Mouse (Mus musculus): ENCODE data around the gene Galnt9. TPM values are rescaled to one million over a fixed set of nuclear protein-coding genes. Genes with fewer than 3 reads are reported as not detected.

Gene Galnt9
- polyA plus RNA-seq, 1 experiment from 2014 or later: 8.4 TPM

- 15% methylated on average over 8 of the region's 8 CpGs for WGBS
- Histone ChIP-seq H3K27me3 (no peaks in the 10 kb centered on the region), H3K4me2 (replicated peaks) (no peak overlapping the region), H3K9me3 (0 out of 2 replicates have a peak, but pooled peaks cover 2% of the 10 kb centered on the region), H3K27ac (replicated peaks) (no peak overlapping the region), H3K4me1 (no peaks in the 10 kb centered on the region), H3K4me3 (no peak overlapping the region), H3K9ac (replicated peaks) (no peak overlapping the region), H3K36me3 (no peaks in the 10 kb centered on the region)
- ATAC-seq (ENCODE audit: low FRiP score, low read depth): no peak
Observed at GRCm38 (mm10) chr5:110558368-110558767, 14.2 kb downstream of the Galnt9 start.

GRCm38 (mm10) chr5:110559679-110560078, 15.5 kb downstream of the Galnt9 start:
- Histone ChIP-seq H3K9me3 (0 out of 2 replicates have a peak, but pooled peaks cover 2% of the 10 kb centered on the region), H3K36me3 (no peaks in the 10 kb centered on the region), H3K9ac (replicated peaks) (no peak overlapping the region), H3K27me3 (no peaks in the 10 kb centered on the region), H3K27ac (replicated peaks) (no peak overlapping the region), H3K4me2 (replicated peaks) (no peak overlapping the region), H3K4me1 (no peaks in the 10 kb centered on the region), H3K4me3 (no peak overlapping the region)
- 88% methylated on average over 8 of the region's 8 CpGs for WGBS
- no peak for ATAC-seq (ENCODE audit: low FRiP score, low read depth)

GRCm38 (mm10) chr5:110562741-110563326, 18.7 kb downstream of the Galnt9 start:
- Histone ChIP-seq H3K4me3 (no peak overlapping the region), H3K27ac (replicated peaks) (no peak overlapping the region), H3K36me3 (no peaks in the 10 kb centered on the region), H3K9me3 (0 out of 2 replicates have a peak, but pooled peaks cover 2% of the 10 kb centered on the region), H3K27me3 (no peaks in the 10 kb centered on the region), H3K4me2 (replicated peaks) (no peak overlapping the region), H3K4me1 (0 out of 2 replicates have a peak, but pooled peaks cover 4% of the 10 kb centered on the region), H3K9ac (replicated peaks) (no peak overlapping the region)
- WGBS: 87% methylated on average over 16 of the region's 16 CpGs
- no peak for ATAC-seq (ENCODE audit: low FRiP score, low read depth)

GRCm38 (mm10) chr5:110564986-110565644, 21.0 kb downstream of the Galnt9 start:
- Histone ChIP-seq H3K9me3 (0 out of 2 replicates have a peak, but pooled peaks cover 2% of the 10 kb centered on the region), H3K36me3 (no peaks in the 10 kb centered on the region), H3K4me1 (peaks cover 12% of the 10 kb centered on the region; the same call in 1 of the 2 replicates), H3K4me2 (replicated peaks) (no peak overlapping the region), H3K27me3 (no peaks in the 10 kb centered on the region), H3K27ac (replicated peaks) (no peak overlapping the region), H3K9ac (replicated peaks) (no peak overlapping the region), H3K4me3 (no peak overlapping the region)
- no peak for ATAC-seq (ENCODE audit: low FRiP score, low read depth)
- WGBS: 51% methylated on average over 4 of the region's 4 CpGs

GRCm38 (mm10) chr5:110567547-110567946, 23.4 kb downstream of the Galnt9 start:
- no peaks in the 10 kb centered on the region for H3K36me3 ChIP-seq
- H3K27me3 ChIP-seq: no peaks in the 10 kb centered on the region
- H3K27ac ChIP-seq (replicated peaks): no peak overlapping the region
- no peak overlapping the region for H3K9ac ChIP-seq (replicated peaks)
- no peak overlapping the region for H3K4me3 ChIP-seq
- no peak overlapping the region for H3K4me2 ChIP-seq (replicated peaks)
- no peaks in the 10 kb centered on the region for H3K9me3 ChIP-seq
- H3K4me1 ChIP-seq: peaks cover 15% of the 10 kb centered on the region; the same call in 1 of the 2 replicates
- 86% methylated on average over 2 of the region's 2 CpGs for WGBS
- no peak for ATAC-seq (ENCODE audit: low FRiP score, low read depth)

GRCm38 (mm10) chr5:110574888-110575287, 30.7 kb downstream of the Galnt9 start:
- Histone ChIP-seq H3K4me1 (0 out of 2 replicates have a peak, but pooled peaks cover 3% of the 10 kb centered on the region), H3K36me3 (no peaks in the 10 kb centered on the region), H3K9me3 (no peaks in the 10 kb centered on the region), H3K4me2 (replicated peaks) (no peak overlapping the region), H3K9ac (replicated peaks) (no peak overlapping the region), H3K4me3 (no peak overlapping the region), H3K27ac (replicated peaks) (no peak overlapping the region), H3K27me3 (no peaks in the 10 kb centered on the region; the same call in 1 of the 2 replicates)
- WGBS: 78% methylated on average over 6 of the region's 6 CpGs
- ATAC-seq (ENCODE audit: low FRiP score, low read depth): no peak

- no peaks in the 10 kb centered on the region for H3K9me3 ChIP-seq
- no peak overlapping the region for H3K4me3 ChIP-seq
- H3K4me2 ChIP-seq (replicated peaks): no peak overlapping the region
- H3K9ac ChIP-seq (replicated peaks): no peak overlapping the region
- H3K36me3 ChIP-seq: no peaks in the 10 kb centered on the region
- no peak overlapping the region for H3K27ac ChIP-seq (replicated peaks)
- peaks cover 4% of the 10 kb centered on the region; the same call in 1 of the 2 replicates for H3K4me1 ChIP-seq
- WGBS: 90% methylated on average over 4 of the region's 4 CpGs
- peaks cover 5% of the 10 kb centered on the region; the same call in 1 of the 2 replicates for H3K27me3 ChIP-seq
- no peak for ATAC-seq (ENCODE audit: low FRiP score, low read depth)
Observed at GRCm38 (mm10) chr5:110579296-110579695, 35.1 kb downstream of the Galnt9 start.

GRCm38 (mm10) chr5:110580569-110581239, 36.5 kb downstream of the Galnt9 start:
- Histone ChIP-seq H3K27me3 (peaks cover 5% of the 10 kb centered on the region; the same call in 1 of the 2 replicates), H3K36me3 (no peaks in the 10 kb centered on the region), H3K4me2 (replicated peaks) (no peak overlapping the region), H3K4me1 (peaks cover 4% of the 10 kb centered on the region; the same call in 1 of the 2 replicates), H3K9me3 (no peaks in the 10 kb centered on the region), H3K27ac (replicated peaks) (peak overlapping the region; percentile 46; the same call in 1 of the 2 replicates), H3K9ac (replicated peaks) (no peak overlapping the region), H3K4me3 (no peak overlapping the region)
- WGBS: 67% methylated on average over 19 of the region's 19 CpGs
- peak; percentile 62; the same call in 1 of the 2 replicates for ATAC-seq (ENCODE audit: low FRiP score, low read depth)

GRCm38 (mm10) chr5:110582647-110583538, 38.7 kb downstream of the Galnt9 start:
- Histone ChIP-seq H3K27me3 (peaks cover 5% of the 10 kb centered on the region; the same call in 1 of the 2 replicates), H3K36me3 (no peaks in the 10 kb centered on the region), H3K9me3 (no peaks in the 10 kb centered on the region), H3K4me2 (replicated peaks) (no peak overlapping the region), H3K9ac (replicated peaks) (no peak overlapping the region), H3K4me3 (no peak overlapping the region), H3K27ac (replicated peaks) (no peak overlapping the region), H3K4me1 (peaks cover 4% of the 10 kb centered on the region; the same call in 1 of the 2 replicates)
- 77% methylated on average over 10 of the region's 10 CpGs for WGBS
- ATAC-seq (ENCODE audit: low FRiP score, low read depth): no peak

GRCm38 (mm10) chr5:110587467-110587866, 43.3 kb downstream of the Galnt9 start:
- no peak overlapping the region for H3K9ac ChIP-seq (replicated peaks)
- no peaks in the 10 kb centered on the region for H3K27me3 ChIP-seq
- ATAC-seq (ENCODE audit: low FRiP score, low read depth): no peak
- no peaks in the 10 kb centered on the region for H3K4me1 ChIP-seq
- no peaks in the 10 kb centered on the region for H3K9me3 ChIP-seq
- no peak overlapping the region for H3K4me3 ChIP-seq
- no peaks in the 10 kb centered on the region for H3K36me3 ChIP-seq
- no peak overlapping the region for H3K4me2 ChIP-seq (replicated peaks)
- no peak overlapping the region for H3K27ac ChIP-seq (replicated peaks)

GRCm38 (mm10) chr5:110589833-110590232, 45.7 kb downstream of the Galnt9 start:
- no peak overlapping the region for H3K27ac ChIP-seq (replicated peaks)
- no peak overlapping the region for H3K4me3 ChIP-seq
- no peak overlapping the region for H3K9ac ChIP-seq (replicated peaks)
- ATAC-seq (ENCODE audit: low FRiP score, low read depth): no peak
- H3K36me3 ChIP-seq: no peaks in the 10 kb centered on the region
- WGBS: 92% methylated on average over 8 of the region's 8 CpGs
- H3K4me2 ChIP-seq (replicated peaks): no peak overlapping the region
- H3K27me3 ChIP-seq: no peaks in the 10 kb centered on the region
- no peaks in the 10 kb centered on the region for H3K4me1 ChIP-seq
- no peaks in the 10 kb centered on the region for H3K9me3 ChIP-seq

Measured in midbrain, embryonic 12.5 days (tissue).